Mouse (Mus musculus) megakaryocyte progenitor cell, adult 5-6 weeks (primary cell): ENCODE data around the gene 2310079G19Rik. TPM values are rescaled to one million over a fixed set of nuclear protein-coding genes. Genes with fewer than 3 reads are reported as not detected.

Experiments used
- total RNA-seq, 2 experiments: library from RNA; stranded (forward) in 1 of 2; stranded (reverse) in 1 of 2; fragments of 157-497, 149-512 nt in 1 of 2; fragments of 200-1000 nt in 1 of 2; gene quantifications; 2 replicates each; pipeline versions ENCODE4 v1.2.3 to v1.2.4; 2015 to 2017

Gene 2310079G19Rik
- total RNA-seq, 2 experiments from 2014 or later, result not detected

Other genes with a start within 250 kb of the 2310079G19Rik start
- gene Cldn17, start 120.7 kb downstream of the 2310079G19Rik start, total RNA-seq (2015), result not detected in 2 replicates
- gene Cldn17, start 120.7 kb downstream of the 2310079G19Rik start, total RNA-seq (2017), result not detected in 2 replicates
- gene Cldn8, start 64.5 kb downstream of the 2310079G19Rik start, total RNA-seq (2015), result not detected in 2 replicates
- gene Cldn8, start 64.5 kb downstream of the 2310079G19Rik start, total RNA-seq (2017), result not detected in 2 replicates
- not detected in 2 replicates for gene Krtap24-1, start 15.4 kb downstream of the 2310079G19Rik start, total RNA-seq (2015)
- gene Krtap24-1, start 15.4 kb downstream of the 2310079G19Rik start, total RNA-seq (2017), result not detected in 2 replicates
- gene Krtap26-1, start 20.1 kb upstream of the 2310079G19Rik start, total RNA-seq (2015), result not detected in 2 replicates
- not detected in 2 replicates for gene Krtap26-1, start 20.1 kb upstream of the 2310079G19Rik start, total RNA-seq (2017)
- not detected in 2 replicates for gene Krtap27-1, start 44.0 kb upstream of the 2310079G19Rik start, total RNA-seq (2015)
- not detected in 2 replicates for gene Krtap27-1, start 44.0 kb upstream of the 2310079G19Rik start, total RNA-seq (2017)
- gene 2310061N02Rik, start 80.3 kb upstream of the 2310079G19Rik start, total RNA-seq (2015), result not detected in 2 replicates
- gene 2310061N02Rik, start 80.3 kb upstream of the 2310079G19Rik start, total RNA-seq (2017), result not detected in 2 replicates
- not detected in 2 replicates for gene Krtap13-1, start 101.2 kb upstream of the 2310079G19Rik start, total RNA-seq (2015)
- not detected in 2 replicates for gene Krtap13-1, start 101.2 kb upstream of the 2310079G19Rik start, total RNA-seq (2017)
- not detected in 2 replicates for gene Krtap13, start 124.0 kb upstream of the 2310079G19Rik start, total RNA-seq (2015)
- not detected in 2 replicates for gene Krtap13, start 124.0 kb upstream of the 2310079G19Rik start, total RNA-seq (2017)
- gene 2310034C09Rik, start 131.2 kb upstream of the 2310079G19Rik start, total RNA-seq (2015), result not detected in 2 replicates
- gene 2310034C09Rik, start 131.2 kb upstream of the 2310079G19Rik start, total RNA-seq (2017), result not detected in 2 replicates
- not detected in 2 replicates for gene 2310057N15Rik, start 146.5 kb upstream of the 2310079G19Rik start, total RNA-seq (2015)
- gene 2310057N15Rik, start 146.5 kb upstream of the 2310079G19Rik start, total RNA-seq (2017), result not detected in 2 replicates
- not detected in 2 replicates for gene Gm5965, start 150.2 kb upstream of the 2310079G19Rik start, total RNA-seq (2015)
- not detected in 2 replicates for gene Gm5965, start 150.2 kb upstream of the 2310079G19Rik start, total RNA-seq (2017)
- gene Gm20741, start 184.6 kb upstream of the 2310079G19Rik start, total RNA-seq (2015), result not detected in 2 replicates
- not detected in 2 replicates for gene Gm20741, start 184.6 kb upstream of the 2310079G19Rik start, total RNA-seq (2017)
- gene Krtap15, start 192.5 kb upstream of the 2310079G19Rik start, total RNA-seq (2015), result not detected in 2 replicates
- gene Krtap15, start 192.5 kb upstream of the 2310079G19Rik start, total RNA-seq (2017), result not detected in 2 replicates
- not detected in 2 replicates for gene Krtap14, start 198.5 kb upstream of the 2310079G19Rik start, total RNA-seq (2015)
- gene Krtap14, start 198.5 kb upstream of the 2310079G19Rik start, total RNA-seq (2017), result not detected in 2 replicates
- not detected in 2 replicates for gene Krtap19-1, start 241.7 kb upstream of the 2310079G19Rik start, total RNA-seq (2015)
- gene Krtap19-1, start 241.7 kb upstream of the 2310079G19Rik start, total RNA-seq (2017), result not detected in 2 replicates
- not detected in 2 replicates for gene Krtap19-2, start 246.6 kb upstream of the 2310079G19Rik start, total RNA-seq (2015)
- not detected in 2 replicates for gene Krtap19-2, start 246.6 kb upstream of the 2310079G19Rik start, total RNA-seq (2017)